Mouse (Mus musculus) spleen, adult 2 months (tissue): Measurements from ENCODE around the gene Wscd2. TPM values are rescaled to one million over a fixed set of nuclear protein-coding genes. Genes with fewer than 3 reads are reported as not detected.

Source experiments
- DNase-seq, 2 experiments: peaks; one replicate each; pipeline versions ENCODE4 v3.0.0 to v3.0.0-alpha.2; 2012 to 2021; ENCODE audit warnings: low spot score in 2 of 2, low read depth in 1 of 2
- H3K27ac ChIP-seq: fragments of 200-500 bp; 2 replicates; pipeline ENCODE4 v1.5.1; 2012; ENCODE audit warnings: low read length, inconsistent platforms; ENCODE audit not compliant: insufficient read depth
- H3K27me3 ChIP-seq: fragments of 200-500 bp; 2 replicates; pipeline ENCODE4 v1.6.1; 2012; ENCODE audit warnings: mild to moderate bottlenecking, moderate library complexity, low read length, inconsistent platforms; ENCODE audit not compliant: control insufficient read depth, insufficient read depth
- H3K36me3 ChIP-seq: fragments of 200-500 bp; 2 replicates; pipeline ENCODE4 v1.6.1; 2012; ENCODE audit warnings: mild to moderate bottlenecking, low read length, inconsistent platforms; ENCODE audit not compliant: control insufficient read depth, insufficient read depth
- H3K4me1 ChIP-seq: fragments of 200-500 bp; 2 replicates; pipeline ENCODE4 v1.6.1; 2011; ENCODE audit warnings: inconsistent platforms; ENCODE audit not compliant: control insufficient read depth, insufficient read depth, insufficient read length
- H3K4me3 ChIP-seq: fragments of 200-500 bp; 2 replicates; pipeline ENCODE4 v1.5.1; 2011; ENCODE audit warnings: mild to moderate bottlenecking, inconsistent platforms; ENCODE audit not compliant: insufficient read depth, insufficient read length; ENCODE audit errors: extremely low read depth
- CTCF ChIP-seq: fragments of 200-500 bp; IDR thresholded peaks from 2 replicates; pipeline ENCODE4 v1.5.1; 2011; ENCODE audit warnings: mild to moderate bottlenecking, inconsistent platforms; ENCODE audit not compliant: insufficient read depth, insufficient read length, insufficient replicate concordance; ENCODE audit errors: extremely low read depth
- POLR2A ChIP-seq: fragments of 200-500 bp; IDR thresholded peaks from 2 replicates; pipeline ENCODE4 v1.6.1; 2011; ENCODE audit warnings: low read depth, low read length, inconsistent platforms
- WGBS: fragments of 180-500 bp; shearing (Covaris S2); methylation state at CpG from one replicate; pipeline ENCODE4 v1.1.7; 2018; 5-methylcytosine and 5-hydroxymethylcytosine counted together
- polyA plus RNA-seq: library from polyadenylated mRNA; depleted of rRNA; stranded (reverse); fragments of >200 nt; gene quantifications from 2 replicates; pipeline ENCODE4 v1.2.3, GENCODE M21; 2012; rRNA removed

Wscd2 gene
- polyA plus RNA-seq = 1.2 and 1.5 TPM in 2 replicates

DNA sequence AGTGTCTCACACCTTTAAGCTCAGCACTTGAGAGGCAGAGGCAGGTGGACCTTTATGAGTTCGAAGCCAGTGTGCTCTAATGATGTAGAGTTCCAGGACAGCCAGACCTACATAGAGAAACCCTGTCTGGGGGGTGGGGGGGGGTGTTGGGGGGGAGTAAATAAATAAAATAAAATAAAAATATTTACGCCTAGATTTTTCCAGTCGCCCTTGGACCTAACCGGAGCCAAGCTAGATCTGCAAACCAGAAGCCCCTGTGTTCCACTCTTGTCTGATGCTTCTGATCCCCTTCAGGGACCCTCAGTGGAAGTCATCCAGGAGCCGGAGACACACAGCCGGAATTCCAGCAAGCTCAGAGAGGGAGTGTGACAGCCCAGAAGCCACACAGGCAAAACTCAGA, at the start of gene Wscd2:
TSS of gene Wscd2 (plus strand) at position 301 of the 400 bp plus-strand sequence.
- WGBS = 81% methylated on average over 6 of the region's 6 CpGs
- Histone ChIP-seq H3K27me3 (peaks cover 7% of the 10 kb centered on the region), H3K4me3 (no peak within 1 kb of the TSS), H3K36me3 (no peaks in the 10 kb centered on the region), H3K27ac (no peak within 1 kb of the TSS), H3K4me1 (no peaks in the 10 kb centered on the region)
- DNase-seq = no peak
- TF ChIP-seq CTCF (no peak), POLR2A (no peak)

GRCm38 (mm10) chr5:113442180-113442579, 48.0 kb upstream of the Wscd2 start:
- no peak for TF ChIP-seq POLR2A
- TF ChIP-seq CTCF = no peak
- 75% methylated on average over 3 of the region's 3 CpGs for WGBS
- DNase-seq = no peak
- H3K4me3 ChIP-seq = no peak overlapping the region
- no peaks in the 10 kb centered on the region for H3K36me3 ChIP-seq
- H3K4me1 ChIP-seq = no peaks in the 10 kb centered on the region
- no peak overlapping the region for H3K27ac ChIP-seq
- H3K27me3 ChIP-seq = no peaks in the 10 kb centered on the region

GRCm38 (mm10) chr5:113448023-113448734, 42.0 kb upstream of the Wscd2 start:
- TF ChIP-seq POLR2A (no peak), CTCF (no peak)
- Histone ChIP-seq H3K27ac (no peak overlapping the region), H3K36me3 (no peaks in the 10 kb centered on the region), H3K4me3 (no peak overlapping the region), H3K27me3 (no peaks in the 10 kb centered on the region), H3K4me1 (no peaks in the 10 kb centered on the region)
- no peak for DNase-seq
- WGBS = 74% methylated on average over 9 of the region's 9 CpGs

DNA sequence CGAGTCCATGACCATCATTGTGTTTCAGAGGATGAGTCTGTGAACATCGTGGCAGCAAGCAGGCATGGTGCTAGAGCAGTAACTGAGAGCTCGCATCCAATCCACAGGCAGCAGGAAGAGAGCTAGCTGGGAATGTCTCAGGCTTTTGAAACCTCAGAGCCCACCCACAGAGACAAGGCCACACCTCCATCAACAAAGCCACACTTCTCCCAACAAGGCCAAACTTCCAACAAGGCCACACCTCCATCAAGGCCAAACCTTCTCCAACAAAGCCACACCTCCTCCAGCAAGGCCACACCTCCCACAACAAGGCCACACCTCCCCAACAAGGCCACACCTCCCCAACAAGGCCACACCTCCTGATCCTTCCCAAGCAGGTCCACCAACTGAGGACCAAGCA, 40.8 kb upstream of the Wscd2 start:
- TF ChIP-seq CTCF (no peak), POLR2A (no peak)

GRCm38 (mm10) chr5:113452691-113453090, 37.4 kb upstream of the Wscd2 start:
- Histone ChIP-seq H3K36me3 (no peaks in the 10 kb centered on the region), H3K4me3 (no peak overlapping the region), H3K27ac (no peak overlapping the region), H3K4me1 (no peaks in the 10 kb centered on the region), H3K27me3 (no peaks in the 10 kb centered on the region)
- DNase-seq = no peak
- TF ChIP-seq CTCF = no peak
- WGBS = 48% methylated on average over 1 of the region's 1 CpGs

More for the DNA sequence above, 40.8 kb upstream of the Wscd2 start:
- no peak overlapping the region for H3K4me3 ChIP-seq
- 90% methylated on average over 3 of the region's 3 CpGs for WGBS
- H3K36me3 ChIP-seq = no peaks in the 10 kb centered on the region
- H3K27me3 ChIP-seq = no peaks in the 10 kb centered on the region
- DNase-seq = no peak
- H3K27ac ChIP-seq = no peak overlapping the region
- H3K4me1 ChIP-seq = no peaks in the 10 kb centered on the region

DNA sequence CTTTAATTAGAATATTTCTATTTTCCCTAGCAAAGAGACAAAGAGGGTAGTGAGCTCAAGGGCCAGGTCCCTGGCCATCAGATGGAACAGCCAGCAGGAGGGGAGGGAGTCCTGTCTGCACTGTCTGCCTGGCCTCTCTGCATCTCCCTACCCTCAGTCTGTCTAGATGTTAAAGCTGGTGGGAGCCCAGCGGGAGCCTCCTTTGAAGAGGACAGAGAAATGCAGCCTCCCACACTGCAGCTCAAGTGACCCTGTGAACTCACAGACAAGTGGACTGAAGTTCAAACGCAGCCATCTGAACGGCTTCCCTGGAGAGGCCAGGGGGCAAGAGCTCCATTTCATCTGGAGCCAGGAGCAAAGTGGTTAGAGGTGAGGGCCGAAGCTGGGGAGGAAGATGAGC, 36.8 kb upstream of the Wscd2 start:
- no peaks in the 10 kb centered on the region for H3K27me3 ChIP-seq
- no peaks in the 10 kb centered on the region for H3K36me3 ChIP-seq
- no peak overlapping the region for H3K27ac ChIP-seq
- H3K4me1 ChIP-seq = no peaks in the 10 kb centered on the region
- H3K4me3 ChIP-seq = no peak overlapping the region
- TF ChIP-seq POLR2A (no peak), CTCF (no peak)
- no peak for DNase-seq
- WGBS = 15% methylated on average over 4 of the region's 4 CpGs

GRCm38 (mm10) chr5:113456020-113456419, 34.1 kb upstream of the Wscd2 start:
- H3K4me1 ChIP-seq = no peaks in the 10 kb centered on the region
- H3K27me3 ChIP-seq = no peaks in the 10 kb centered on the region
- no peak overlapping the region for H3K4me3 ChIP-seq
- H3K27ac ChIP-seq = no peak overlapping the region
- DNase-seq = no peak
- H3K36me3 ChIP-seq = no peaks in the 10 kb centered on the region
- 84% methylated on average over 10 of the region's 10 CpGs for WGBS
- no peak for TF ChIP-seq CTCF
- TF ChIP-seq POLR2A = no peak
